Mouse (Mus musculus) heart, adult 11 months (tissue): ENCODE results near the gene Itpr2.

ENCODE experiments used
- DNase-seq: peaks from one replicate; pipeline ENCODE4 v3.0.0; 2022

The Itpr2 gene

GRCm38 (mm10) chr6:146344732-146345131, 157.3 kb downstream of the Itpr2 start:
- no peak for DNase-seq

- DNase-seq: no peak
Measured at GRCm38 (mm10) chr6:146343671-146344384, 158.2 kb downstream of the Itpr2 start.

- no peak for DNase-seq
Measured at GRCm38 (mm10) chr6:146342995-146343394, 159.0 kb downstream of the Itpr2 start.

GRCm38 (mm10) chr6:146341934-146342333, 160.1 kb downstream of the Itpr2 start:
- DNase-seq: no peak

- DNase-seq: no peak
Measured at GRCm38 (mm10) chr6:146341413-146341812, 160.6 kb downstream of the Itpr2 start.

- DNase-seq: no peak
Measured at GRCm38 (mm10) chr6:146340951-146341350, 161.1 kb downstream of the Itpr2 start.

GRCm38 (mm10) chr6:146339779-146340178, 162.2 kb downstream of the Itpr2 start:
- DNase-seq: peak; percentile 91

- DNase-seq: no peak
Measured at GRCm38 (mm10) chr6:146337237-146337636, 164.8 kb downstream of the Itpr2 start.

- no peak for DNase-seq
Measured at GRCm38 (mm10) chr6:146335191-146335590, 166.8 kb downstream of the Itpr2 start.

GRCm38 (mm10) chr6:146333506-146333905, 168.5 kb downstream of the Itpr2 start:
- DNase-seq: peak; percentile 75

- peak; percentile 88 for DNase-seq
Measured at GRCm38 (mm10) chr6:146331017-146331669, 170.9 kb downstream of the Itpr2 start.

- DNase-seq: peak; percentile 28
Measured at GRCm38 (mm10) chr6:146329079-146329478, 172.9 kb downstream of the Itpr2 start.

- DNase-seq: peak; percentile 25
Measured at GRCm38 (mm10) chr6:146326631-146327030, 175.4 kb downstream of the Itpr2 start.

- DNase-seq: peak; percentile 87
Measured at GRCm38 (mm10) chr6:146324541-146325204, 177.3 kb downstream of the Itpr2 start.

- no peak for DNase-seq
Measured at GRCm38 (mm10) chr6:146322555-146322954, 179.5 kb downstream of the Itpr2 start.

GRCm38 (mm10) chr6:146321951-146322350, 180.1 kb downstream of the Itpr2 start:
- DNase-seq: no peak

- no peak for DNase-seq
Measured at GRCm38 (mm10) chr6:146316415-146316814, 185.6 kb downstream of the Itpr2 start.

- DNase-seq: no peak
Measured at GRCm38 (mm10) chr6:146315153-146315552, 186.9 kb downstream of the Itpr2 start.

GRCm38 (mm10) chr6:146314304-146314703, 187.7 kb downstream of the Itpr2 start:
- no peak for DNase-seq

GRCm38 (mm10) chr6:146313396-146313795, 188.6 kb downstream of the Itpr2 start:
- DNase-seq: no peak

GRCm38 (mm10) chr6:146310210-146310609, 191.8 kb downstream of the Itpr2 start:
- no peak for DNase-seq

- no peak for DNase-seq
Measured at GRCm38 (mm10) chr6:146309335-146309734, 192.7 kb downstream of the Itpr2 start.

GRCm38 (mm10) chr6:146305995-146306394, 196.0 kb downstream of the Itpr2 start:
- DNase-seq: no peak

GRCm38 (mm10) chr6:146304088-146304487, 197.9 kb downstream of the Itpr2 start:
- no peak for DNase-seq
